Mouse (Mus musculus) CD8-positive naive resting alpha-beta T cell, adult 2 months (primary cell): Measurements from ENCODE around the gene Rab4a.
"Not testable (repeated sequence)": the region's sequence is repeated elsewhere in the genome, so short reads cannot be mapped to it uniquely, and the experiment has no call there.

ENCODE experiments used
- DNase-seq, 2 experiments: peaks; one replicate each; pipeline ENCODE4 v3.0.0; 2022; ENCODE audit warnings: low read depth in 2 of 2, low spot score in 2 of 2

Gene Rab4a

DNA sequence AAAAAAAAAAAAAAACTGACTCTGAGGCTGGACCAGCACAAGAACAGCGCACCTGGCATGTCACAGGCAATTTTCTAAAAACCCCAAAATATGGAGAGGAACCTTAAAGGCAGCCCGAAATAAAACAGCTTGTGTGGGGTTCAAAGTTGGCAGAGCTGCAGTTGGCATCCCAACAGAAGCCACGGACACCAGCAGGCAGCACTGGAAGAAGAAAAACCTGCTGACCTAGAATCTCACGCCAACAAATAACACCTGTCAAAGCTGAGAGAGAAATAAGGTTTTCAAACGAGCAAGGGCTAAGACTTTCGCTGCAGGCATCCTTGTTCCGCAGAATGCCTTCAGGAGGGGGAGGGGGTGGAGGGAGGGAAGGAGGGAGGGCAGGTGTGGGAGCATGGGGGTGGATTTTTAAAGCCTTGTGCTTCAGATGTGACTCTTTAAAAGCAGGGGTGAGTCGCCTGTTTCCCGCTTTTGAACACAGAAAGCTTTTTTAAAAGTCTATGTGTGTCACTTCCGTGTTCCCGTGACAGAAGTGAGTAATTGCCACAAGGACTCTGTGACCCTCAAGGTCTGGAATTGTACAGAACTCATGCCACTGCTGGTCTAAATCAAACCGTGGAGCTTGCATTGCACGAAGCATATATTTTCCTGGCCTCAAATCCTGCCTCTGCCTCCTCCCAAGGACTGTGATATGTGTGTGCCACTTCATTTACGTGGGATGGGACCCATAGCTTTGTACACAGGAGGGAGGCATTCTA, 17.2 kb upstream of the Rab4a start:
- no peak for DNase-seq

DNA sequence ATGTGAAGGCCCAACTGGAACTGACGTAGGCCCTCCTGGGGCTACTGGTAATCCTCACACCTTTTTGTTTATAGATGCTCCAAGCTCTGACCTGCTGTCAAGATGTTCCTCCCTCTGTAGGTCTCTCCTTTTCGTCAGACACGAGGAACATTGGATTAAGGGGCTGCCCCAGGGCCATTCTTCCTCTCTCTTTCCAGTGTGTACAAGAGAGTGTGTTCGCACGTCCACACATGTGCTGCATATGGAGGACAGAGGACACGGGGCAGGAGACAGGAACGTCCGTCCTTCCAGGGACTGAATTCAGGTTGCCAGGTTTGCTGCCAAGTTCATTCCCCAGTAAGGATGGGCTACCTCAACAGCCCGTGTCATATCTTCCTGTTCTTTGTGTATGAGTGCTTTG, 16.3 kb upstream of the Rab4a start:
- DNase-seq: no peak

DNA sequence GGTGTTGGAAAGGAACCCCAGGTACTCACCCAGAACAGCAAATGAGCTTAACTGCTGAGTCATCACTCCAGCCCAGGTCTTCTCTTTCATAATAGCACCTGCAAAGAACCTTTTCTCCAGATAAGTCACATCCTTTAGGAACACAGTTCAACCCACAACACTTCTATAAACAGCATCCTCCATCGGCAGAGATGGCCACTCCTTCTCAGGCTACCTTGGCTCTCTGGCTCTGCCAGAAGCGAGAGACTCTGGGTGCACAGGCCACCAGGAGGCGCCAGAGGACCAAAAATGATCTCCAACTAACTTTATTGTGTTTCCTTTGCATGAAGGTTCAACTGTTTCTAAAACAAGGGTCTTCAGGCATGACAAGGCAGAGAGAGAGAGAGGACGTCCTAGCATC, 15.8 kb upstream of the Rab4a start:
- peak; percentile 67 to 78 for DNase-seq

DNA sequence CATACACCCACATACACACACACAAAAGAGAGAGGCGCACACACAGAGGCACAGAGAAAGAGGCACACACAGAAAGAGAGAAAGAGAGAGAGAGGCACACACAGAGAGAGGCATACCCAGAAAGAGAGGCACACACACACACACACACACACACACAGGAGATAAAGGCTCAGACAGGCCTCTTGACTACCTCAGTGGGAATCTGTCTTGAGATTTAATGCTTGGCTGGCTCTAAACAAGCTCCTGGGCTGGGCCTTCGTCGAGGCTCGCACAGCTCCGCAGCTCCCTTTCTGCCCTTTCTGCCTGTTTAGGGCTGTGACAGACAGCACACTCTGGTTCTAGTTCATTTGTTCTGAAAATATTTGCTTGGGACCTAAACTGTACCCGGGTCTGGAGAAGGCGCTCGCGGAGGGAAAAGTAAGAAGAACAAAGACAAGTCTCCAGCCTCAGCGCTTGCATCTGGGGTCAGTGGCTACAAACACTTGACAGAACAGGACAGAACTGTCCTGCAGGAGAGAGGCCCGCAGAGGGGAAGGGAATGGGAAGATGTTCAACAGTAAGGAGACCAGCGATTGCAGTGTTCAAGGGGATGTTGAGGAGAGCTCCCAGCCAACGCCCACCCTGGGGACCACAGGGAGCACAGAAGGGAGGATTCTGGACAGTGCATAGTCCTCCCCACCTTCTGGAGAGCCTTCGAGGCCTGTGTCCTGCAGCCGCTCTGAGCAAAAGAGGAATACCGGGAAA, 14.5 kb upstream of the Rab4a start:
- DNase-seq: no peak

DNA sequence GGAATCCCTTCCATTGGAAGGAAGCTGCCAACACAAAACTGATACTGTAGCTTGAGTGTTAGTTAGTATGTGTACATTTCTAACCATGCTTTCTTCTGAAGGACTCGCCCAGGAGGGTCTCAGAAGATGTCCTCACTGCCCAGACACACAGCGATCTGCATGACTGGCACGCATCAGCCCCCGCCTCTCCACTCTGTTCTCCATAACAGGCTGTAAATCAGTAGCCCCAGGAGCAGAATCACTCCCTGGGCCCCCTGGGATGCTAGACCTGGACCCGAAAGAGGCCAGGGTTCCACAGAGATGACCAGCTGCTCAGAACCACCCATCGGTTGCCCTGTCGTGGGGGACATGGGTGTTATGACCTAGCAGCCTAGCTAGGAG, 13.9 kb upstream of the Rab4a start:
- DNase-seq: no peak

DNA sequence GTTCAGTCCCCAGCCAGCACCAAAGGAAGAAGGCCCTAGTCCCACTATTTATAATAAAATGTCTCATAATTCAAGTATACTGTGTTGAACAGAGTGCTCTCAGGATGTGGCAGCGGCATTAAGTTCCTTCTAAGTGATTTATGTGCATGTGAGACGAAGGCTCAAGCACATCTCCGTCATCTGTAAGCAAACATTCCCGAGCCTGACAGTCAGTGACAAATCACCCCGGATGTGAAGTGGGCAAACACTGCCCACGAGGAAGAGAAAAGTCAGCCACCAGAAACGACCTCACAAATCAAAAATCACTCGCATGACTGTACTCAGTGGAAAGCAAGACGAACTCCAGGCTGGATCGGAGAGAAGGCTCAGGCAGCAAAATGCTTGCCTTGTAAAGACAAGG, 11.9 kb upstream of the Rab4a start:
- DNase-seq: no peak

DNA sequence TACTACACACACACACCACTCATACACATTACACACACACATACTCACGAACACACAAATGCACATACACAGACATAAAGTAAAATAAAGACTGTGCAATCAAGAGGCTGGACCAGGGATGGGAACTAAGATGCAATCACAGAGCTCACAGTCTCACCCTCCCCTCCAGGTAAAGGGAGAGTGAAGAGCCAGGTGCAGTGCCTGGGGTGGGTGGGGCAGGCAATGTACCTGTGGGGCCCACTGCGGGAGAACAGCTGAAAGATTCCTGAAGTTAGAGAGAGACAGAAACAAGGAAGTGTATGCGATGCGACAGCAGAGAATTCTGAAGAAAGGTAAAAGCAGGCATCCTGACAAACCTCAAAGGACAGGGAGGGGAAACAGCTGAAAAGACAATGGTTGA, 11.0 kb upstream of the Rab4a start:
- DNase-seq: no peak

DNA sequence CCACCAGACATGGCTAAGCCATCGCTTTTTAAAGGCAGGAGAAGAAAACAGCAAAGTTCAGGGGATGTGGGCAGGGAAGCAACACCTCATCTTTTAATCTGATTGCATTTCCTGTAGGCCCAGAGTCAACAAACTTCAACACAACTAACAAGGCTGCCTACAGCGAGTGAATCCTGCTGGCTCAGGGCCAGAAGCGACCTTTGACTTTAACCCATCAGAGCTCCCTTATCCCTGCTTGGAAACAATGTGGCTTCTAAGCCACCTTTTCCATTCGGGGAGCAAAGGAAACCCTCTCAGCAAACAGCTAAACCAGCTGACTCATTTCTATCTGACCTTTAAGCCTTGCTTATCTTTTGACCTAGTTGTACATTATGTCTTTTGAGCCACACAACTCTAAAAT, 9.0 kb upstream of the Rab4a start:
- DNase-seq: no peak

DNA sequence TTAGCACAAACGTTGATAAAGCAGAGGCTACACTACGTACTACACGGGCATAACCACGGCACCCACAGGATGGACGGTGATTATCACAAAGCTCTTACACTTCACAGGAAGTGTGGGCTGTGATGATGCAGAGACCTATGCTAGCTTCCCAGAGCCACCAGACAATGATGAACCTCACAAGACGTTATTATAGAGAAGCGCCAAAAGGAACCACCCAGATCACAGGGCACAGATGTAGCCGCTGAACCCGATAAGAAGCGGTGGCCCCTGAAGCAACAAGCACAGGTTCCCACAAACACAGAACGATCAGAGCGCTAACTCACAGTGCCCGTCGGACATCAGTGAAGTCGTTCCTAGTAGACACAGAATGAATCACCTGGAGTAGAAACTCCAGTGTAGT, 7.9 kb upstream of the Rab4a start:
- no peak for DNase-seq

DNA sequence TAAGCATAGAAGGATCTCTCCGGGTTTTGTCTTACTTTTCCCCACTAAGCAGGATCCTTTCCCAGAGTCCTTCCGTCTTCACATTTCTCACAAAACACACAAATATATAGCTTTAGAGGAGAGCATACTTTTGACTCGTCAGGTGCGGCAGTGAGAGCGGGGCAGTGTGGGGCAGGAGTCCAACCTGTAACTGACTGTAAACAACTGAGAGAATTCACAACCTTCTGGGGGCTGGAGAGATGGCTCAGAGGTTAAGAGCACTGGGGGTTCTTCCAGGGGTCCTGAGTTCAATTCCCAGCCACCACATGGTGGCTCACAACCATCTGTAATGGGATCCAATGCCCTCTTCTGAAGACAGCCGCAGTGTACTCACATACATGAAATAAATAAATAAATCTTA, 6.4 kb upstream of the Rab4a start:
- DNase-seq: no peak

DNA sequence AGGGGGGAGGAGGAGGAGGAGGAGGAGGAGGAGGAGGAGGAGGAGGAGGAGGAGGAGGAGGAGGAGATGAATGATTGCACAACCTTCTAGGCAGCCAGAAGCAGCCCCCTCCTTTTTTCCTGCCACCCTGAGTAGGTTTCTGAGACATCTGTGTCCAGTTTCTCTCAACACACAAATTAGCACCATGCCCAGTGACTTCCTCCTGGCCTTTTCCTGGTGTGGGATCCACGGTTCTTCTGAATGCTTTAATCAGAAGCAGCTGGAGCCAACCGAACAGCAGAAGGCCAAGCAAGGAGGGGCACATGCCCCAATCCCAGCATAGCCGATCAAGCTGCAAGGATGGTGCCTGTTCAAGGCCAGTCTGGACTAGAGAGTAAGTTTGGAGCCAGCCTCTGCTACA, 5.9 kb upstream of the Rab4a start:
- no peak for DNase-seq

DNA sequence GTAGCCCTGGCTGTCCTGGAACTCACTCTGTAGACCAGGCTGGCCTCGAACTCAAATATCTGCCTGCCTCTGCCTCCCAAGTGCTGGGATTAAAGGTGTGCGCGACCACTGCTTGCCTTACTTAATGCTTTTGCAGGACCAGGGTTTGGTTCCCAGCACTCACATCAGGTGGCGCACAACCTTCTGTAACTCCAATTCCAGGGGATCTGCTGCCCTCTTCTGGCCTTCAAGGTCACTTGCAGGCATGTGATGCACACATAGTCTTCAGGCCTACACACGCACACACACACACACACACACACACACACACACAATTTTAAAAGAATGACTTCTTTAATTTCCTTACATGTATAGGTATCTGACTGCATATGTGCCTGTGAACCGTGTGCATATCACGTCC, 4.9 kb upstream of the Rab4a start:
- no peak for DNase-seq

DNA sequence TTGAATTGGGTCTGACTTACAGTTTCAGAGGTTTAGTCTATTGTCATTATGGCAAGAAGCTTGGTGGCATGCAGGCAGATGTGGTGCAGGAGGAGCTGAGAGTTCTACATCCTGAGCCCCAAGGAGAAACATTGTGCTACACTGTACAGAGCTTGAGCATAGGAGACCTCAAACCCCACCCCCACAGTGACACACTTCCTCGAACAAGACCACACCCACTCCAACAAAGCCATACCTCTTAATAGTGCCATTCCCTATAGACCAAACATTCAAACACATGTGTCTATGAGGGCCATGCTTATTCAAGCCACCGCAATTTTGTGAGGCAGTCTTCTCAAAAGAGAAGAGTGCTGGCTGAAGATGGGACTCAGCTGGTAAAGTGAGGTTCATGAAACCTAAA, 4.2 kb upstream of the Rab4a start:
- no peak for DNase-seq

DNA sequence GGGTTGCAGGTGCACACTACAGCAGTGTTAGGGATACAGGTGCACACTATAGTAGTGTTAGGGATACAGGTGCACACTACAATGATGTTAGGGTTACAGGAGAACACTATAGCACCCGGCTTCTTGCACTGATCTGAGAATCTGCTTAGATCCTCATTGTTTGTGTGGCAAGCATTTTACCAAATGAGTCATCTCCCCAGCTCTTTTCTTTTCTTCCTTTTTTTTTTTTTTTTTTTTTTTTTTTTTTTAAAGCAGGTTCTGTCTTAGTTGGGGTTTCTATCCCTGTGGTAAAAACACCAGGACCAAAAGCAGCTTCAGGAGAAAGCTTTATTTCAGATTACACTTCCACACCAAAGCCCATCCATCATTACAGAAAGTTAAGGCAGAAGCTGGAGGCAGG, 2.1 kb upstream of the Rab4a start:
- no peak for DNase-seq

DNA sequence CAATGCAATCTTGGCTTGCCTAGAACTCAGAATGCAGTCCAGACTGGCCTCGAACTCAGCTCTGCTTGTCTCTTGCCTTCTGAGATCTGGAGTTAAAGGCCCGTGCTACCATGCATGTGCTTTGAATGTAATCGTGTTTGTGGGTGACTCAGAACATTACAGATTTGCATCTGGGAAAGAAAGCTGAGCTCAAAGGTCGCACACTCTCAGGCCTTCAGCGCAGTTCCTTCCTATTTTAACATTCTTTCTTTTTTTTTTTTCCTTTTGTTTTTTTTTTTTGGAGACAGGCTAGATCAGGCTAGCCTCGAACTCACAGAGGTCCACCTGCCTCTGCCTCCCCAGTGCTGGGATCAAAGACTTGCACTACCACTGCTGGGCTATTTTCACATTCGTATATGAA, 1.2 kb upstream of the Rab4a start:
- DNase-seq: no peak

DNA sequence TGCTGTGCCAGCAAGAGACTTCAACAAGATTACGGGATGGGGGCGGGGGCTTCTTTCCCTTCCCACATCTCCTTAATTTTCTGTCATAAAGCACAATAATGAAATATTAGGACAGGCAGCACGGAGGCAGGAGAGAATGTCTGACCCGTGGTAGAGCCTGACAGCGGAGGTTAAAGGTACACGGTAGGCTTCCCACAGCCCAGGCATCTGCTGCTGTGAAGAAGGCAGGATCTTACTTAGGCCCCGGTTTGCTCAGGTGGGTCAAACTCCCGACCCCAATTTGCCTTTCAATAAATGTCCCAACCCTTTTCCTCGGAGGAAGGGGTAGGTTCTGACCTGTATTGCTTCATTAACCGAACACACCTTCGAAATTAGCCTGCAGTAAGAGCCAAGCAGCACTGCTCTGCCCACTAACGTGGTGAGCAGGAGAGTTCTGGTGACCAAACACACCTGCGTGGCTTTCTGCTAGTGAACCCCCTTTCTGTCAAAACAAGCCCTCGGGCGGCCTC, 522 bp upstream of the Rab4a start:
- DNase-seq: no peak

DNA sequence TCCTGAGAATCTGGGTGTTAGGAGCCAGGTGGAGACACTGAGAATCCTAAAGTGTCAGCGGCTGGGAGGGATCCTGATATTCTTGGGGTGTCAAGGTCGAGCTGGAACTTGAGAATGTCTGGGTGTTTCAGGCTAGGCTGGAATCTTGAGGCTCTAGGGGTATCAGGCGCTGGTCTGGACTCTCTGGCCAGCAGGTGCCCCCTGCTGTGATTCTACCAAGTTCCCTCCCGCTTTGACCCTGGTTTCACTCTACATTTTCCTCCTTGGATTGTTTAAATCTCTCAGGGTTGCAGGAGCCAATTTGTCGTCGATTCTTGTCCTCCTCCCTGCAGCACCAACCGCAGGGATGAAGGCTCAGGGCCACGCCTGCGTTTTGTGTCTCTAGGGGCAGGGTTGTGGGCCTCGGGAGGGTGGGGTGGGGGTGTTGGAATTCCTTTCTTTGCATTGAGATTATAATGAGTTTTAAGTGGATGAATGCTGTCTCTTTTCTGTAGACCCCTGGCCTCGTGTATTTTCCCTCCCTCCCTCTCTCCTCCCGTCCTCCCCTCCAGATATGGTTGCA, 670 bp downstream of the Rab4a start:
- DNase-seq: no peak

DNA sequence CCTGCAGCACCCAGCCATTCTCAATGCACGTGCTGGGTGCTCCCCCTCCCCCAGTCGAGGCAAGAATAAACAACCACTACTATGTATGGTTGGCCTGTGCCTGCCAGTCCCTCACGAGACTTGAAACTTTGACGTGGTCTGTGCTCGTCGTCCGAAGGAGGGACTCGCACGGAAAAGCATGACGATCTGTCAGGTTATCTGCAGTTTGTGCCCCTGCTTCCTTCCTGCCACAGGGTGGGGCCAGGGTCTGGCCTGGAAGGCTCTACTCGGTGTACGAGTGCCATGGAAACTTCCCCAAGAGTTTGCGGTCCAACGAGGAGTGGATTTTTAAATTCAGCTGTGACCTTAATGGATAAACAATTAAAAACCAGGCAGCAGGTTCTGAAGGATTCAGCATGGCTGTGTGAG, 1.2 kb downstream of the Rab4a start:
- DNase-seq: no peak

DNA sequence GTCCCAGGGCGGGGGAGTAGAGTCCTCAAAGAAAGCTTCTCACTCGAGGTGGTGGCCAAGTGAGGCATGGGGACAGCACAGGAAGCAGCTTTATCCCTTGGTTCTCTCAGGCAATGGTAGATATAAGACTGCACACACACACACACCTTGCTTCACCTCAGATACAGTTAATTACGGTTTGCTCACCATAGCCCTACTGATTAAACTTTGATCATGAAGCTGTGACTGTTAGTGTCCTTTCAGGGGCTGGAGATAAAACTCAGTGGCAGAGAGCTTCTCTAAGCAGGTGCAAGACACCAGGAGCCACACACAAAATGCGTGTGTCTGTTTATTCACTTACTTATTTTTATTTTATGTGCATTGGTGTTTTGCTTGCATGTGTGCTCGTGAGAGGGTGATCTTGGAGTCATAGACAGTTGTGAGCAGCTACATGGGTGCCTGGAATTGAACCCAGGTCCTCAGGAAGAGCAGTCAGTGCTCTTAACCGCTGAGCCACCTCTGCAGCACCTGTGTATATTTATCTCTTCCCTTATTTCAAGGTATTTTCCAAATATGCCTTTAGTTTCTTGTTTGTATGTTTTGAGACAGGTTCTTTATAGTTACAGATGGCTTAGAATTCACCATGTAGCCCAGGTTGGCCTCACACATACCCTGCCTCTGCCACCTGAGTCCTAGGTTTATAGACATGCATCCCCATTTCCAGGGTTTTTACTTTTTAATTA, 2.2 kb downstream of the Rab4a start:
- no peak for DNase-seq

DNA sequence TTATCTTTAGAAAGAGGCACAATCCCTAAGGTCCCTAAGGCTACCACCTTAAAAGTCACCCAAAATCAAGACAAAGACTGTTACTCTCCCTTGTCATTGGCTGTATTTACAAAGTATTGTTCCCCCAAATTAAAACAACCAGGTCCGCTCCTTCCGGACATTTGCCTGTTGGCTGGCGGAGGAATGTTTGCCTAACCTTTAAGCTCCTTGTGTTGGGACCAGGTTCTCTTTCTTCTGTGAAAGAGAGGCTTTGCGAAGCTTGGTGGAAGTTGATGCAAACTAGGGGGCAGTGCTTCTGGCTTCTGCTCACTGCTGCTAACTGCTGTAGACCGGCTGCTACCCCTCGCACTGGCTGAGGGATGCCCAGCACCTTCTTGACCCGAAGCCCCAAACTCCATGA, 2.9 kb downstream of the Rab4a start:
- DNase-seq: no peak

DNA sequence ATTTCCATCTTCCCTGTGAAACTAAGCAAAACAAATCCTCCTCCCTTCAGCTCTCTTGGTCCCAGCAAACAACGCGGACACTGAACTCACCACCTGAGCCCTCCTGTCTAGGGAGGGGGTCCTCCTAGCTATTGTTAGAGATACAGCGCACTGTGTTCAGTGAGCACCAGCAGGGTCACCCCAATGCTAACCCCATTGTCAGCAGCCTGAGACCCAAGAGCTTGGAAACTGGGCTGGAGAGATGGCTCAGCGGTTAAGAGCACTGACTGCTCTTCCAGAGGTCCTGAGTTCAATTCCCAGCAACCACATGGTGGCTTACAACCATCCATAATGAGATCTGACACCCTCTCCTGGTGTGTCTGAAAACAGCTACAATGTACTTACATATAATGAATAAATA, 3.6 kb downstream of the Rab4a start:
- not testable (repeated sequence) for DNase-seq

DNA sequence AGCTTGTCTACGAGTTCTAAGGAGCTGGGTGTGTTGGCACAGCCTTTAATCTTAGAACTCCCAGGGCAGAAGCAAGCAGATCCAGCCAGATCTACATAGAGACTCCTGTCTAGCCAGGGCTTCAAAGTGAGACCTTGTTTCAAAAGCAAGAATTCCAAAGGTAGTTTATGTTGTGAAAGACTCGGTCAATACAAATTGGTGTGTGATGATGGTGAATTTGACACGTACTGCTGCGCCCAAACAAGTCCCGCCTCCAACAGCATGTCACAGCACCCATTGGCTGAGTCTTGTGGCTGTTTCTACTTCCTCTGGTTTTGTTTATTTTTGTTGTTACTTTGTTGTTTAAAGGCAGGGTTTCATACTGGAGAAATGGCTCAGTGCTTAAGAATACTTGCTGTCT, 6.4 kb downstream of the Rab4a start:
- DNase-seq: no peak
